In the genomic region with DNA sequence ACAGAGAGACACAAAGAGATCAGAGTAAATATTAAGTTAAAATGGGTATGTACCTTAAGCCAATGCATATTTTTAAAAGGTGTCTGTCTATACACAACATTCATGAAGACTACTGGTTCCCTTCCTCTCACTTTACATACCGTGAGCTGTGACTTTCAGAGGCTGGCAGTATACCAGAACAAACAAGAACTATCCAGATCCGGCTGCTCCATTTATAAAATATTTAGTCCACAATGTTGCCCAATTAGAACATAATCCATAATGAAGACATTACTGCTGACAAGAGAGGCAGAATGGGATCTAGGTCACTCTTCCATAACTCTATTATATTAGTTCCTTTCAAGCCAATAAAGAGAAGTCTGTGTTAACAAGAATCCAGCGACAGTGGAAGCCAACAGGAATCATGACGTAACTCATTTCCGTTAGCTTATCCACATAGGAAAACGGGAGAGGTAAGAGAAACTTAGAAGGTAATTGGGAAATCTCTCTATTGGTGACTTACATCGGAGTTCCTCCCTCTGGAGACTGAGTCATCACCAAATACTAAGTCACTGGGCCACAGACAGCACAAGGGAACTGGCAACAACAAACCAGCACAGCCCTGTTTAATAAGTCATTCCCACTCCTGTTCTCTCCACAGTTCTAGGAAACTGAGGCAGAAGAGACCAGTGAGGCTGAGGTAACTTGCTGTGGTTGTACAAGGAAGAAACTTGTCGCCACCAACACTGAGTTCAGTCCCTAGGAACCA, we compare ENCODE assay signal across 27 mouse cellular contexts. TPM values are rescaled to one million over a fixed set of nuclear protein-coding genes. Genes with fewer than 3 reads are reported as not detected.
A peak's percentile ranks its signal among the peaks of the same experiment; 100 is the strongest.
DNase-seq lines count a peak whose midpoint lies in the region; ATAC-seq lines count a peak whose summit lies in the region.
"Had no signal": no experiment of that assay in that cellular context is flagged by ENCODE, and none has a peak within 500 bp of the region (broad histone marks: within the 10 kb centered on the region; RNA-seq: fewer than 3 reads in every experiment).

No protein-coding gene starts in this region.

- peaks cover 14% of the 10 kb centered on the region for H3K4me1 ChIP-seq in liver, embryonic 16.5 days (ENCODE audit: control insufficient read depth, low read depth, low read length)
- H3K4me1 ChIP-seq in liver, embryonic 12.5 days, result peaks cover 32% of the 10 kb centered on the region

- H3K36me3 ChIP-seq in liver, embryonic 16.5 days (ENCODE audit: control insufficient read depth, insufficient read depth), result peaks cover 18% of the 10 kb centered on the region
- peaks cover 66% of the 10 kb centered on the region for H3K36me3 ChIP-seq in liver, embryonic 12.5 days

- peak overlapping the region; percentile 37 for H3K27ac ChIP-seq in liver, embryonic 16.5 days (ENCODE audit: low read length)
- H3K27ac ChIP-seq in liver, embryonic 12.5 days, result no peak overlapping the region
- H3K27ac ChIP-seq: embryonic facial prominence, embryonic 13.5 days; forebrain, embryonic 15.5 days; hindbrain, postnatal 0 days; limb, embryonic 15.5 days; lung, embryonic 15.5 days; macrophage; midbrain, embryonic 15.5 days; neural tube, embryonic 12.5 days had no signal

- H3K9me3 ChIP-seq in liver, embryonic 16.5 days (replicated peaks; ENCODE audit: control insufficient read depth, low read length), result no peaks in the 10 kb centered on the region
- no peaks in the 10 kb centered on the region for H3K9me3 ChIP-seq in liver, embryonic 12.5 days (replicated peaks)
- H3K9me3 ChIP-seq: embryonic facial prominence, embryonic 13.5 days; forebrain, embryonic 15.5 days; limb, embryonic 15.5 days; lung, embryonic 15.5 days; midbrain, embryonic 15.5 days; neural tube, embryonic 12.5 days had no signal

- no peak overlapping the region for H3K4me2 ChIP-seq in liver, embryonic 16.5 days (ENCODE audit: low read depth, low read length)
- H3K4me2 ChIP-seq in liver, embryonic 12.5 days, result no peak overlapping the region
- H3K4me2 ChIP-seq: embryonic facial prominence, embryonic 13.5 days; forebrain, embryonic 15.5 days; limb, embryonic 15.5 days; lung, embryonic 15.5 days; midbrain, embryonic 15.5 days; neural tube, embryonic 12.5 days had no signal

- H3K27me3 ChIP-seq in liver, embryonic 16.5 days (ENCODE audit: control insufficient read depth, insufficient read depth, low read depth, low read length), result no peaks in the 10 kb centered on the region
- H3K27me3 ChIP-seq in liver, embryonic 12.5 days (replicated peaks), result no peaks in the 10 kb centered on the region
- H3K27me3 ChIP-seq: embryonic facial prominence, embryonic 13.5 days; forebrain, embryonic 15.5 days; limb, embryonic 15.5 days; lung, embryonic 15.5 days; midbrain, embryonic 15.5 days; neural tube, embryonic 12.5 days had no signal

- intact Hi-C loops in heart, postnatal 36 days (cut with DNase I), result no loop called here
- intact Hi-C loops in left cerebral cortex, postnatal 4 days (cut with DNase I), result no loop called here

- no peak for ATAC-seq in liver, embryonic 16.5 days (ENCODE audit: low read depth)
- ATAC-seq in liver, embryonic 12.5 days, result no peak
- ATAC-seq: forebrain, embryonic 15.5 days; hindbrain, postnatal 0 days; intestine, embryonic 16.5 days; midbrain, embryonic 15.5 days had no signal

- peak; percentile 82 for DNase-seq in heart, adult 11 months
- no peak for DNase-seq in heart, postnatal 36 days
- peak; percentile 83 for DNase-seq in Muller cell, postnatal 12 days (ENCODE audit: inconsistent ontology term)
- DNase-seq in fat pad, adult 2 months (ENCODE audit: extremely low read depth, low read depth, low spot score), result peak; percentile 23
- DNase-seq in left cerebral cortex, postnatal 4 days, result no peak
- no peak for DNase-seq in layer of hippocampus, postnatal 25 days (ENCODE audit: extremely low spot score in 1 of 2, low spot score in 1 of 2)
- DNase-seq: adrenal gland, adult 8-10 months; cerebellum, adult 18-20 months; cerebellum, postnatal 36 days; embryo, embryonic 11 days; gastrocnemius, postnatal 10 days; heart, postnatal 10 days; kidney, adult 9 months; kidney, postnatal 36 days; thymus, postnatal 14 days had no signal

- 79% methylated on average over 8 of the region's 8 CpGs for WGBS in liver, embryonic 16.5 days (ENCODE audit: insufficient replicate concordance)
- 81% methylated on average over 8 of the region's 8 CpGs for WGBS in liver, embryonic 12.5 days (ENCODE audit: insufficient replicate concordance)

- H3K9ac ChIP-seq in liver, embryonic 16.5 days (ENCODE audit: low read depth, low read length), result no peak overlapping the region
- H3K9ac ChIP-seq in liver, embryonic 12.5 days, result no peak overlapping the region
- H3K9ac ChIP-seq: embryonic facial prominence, embryonic 13.5 days; forebrain, embryonic 15.5 days; limb, embryonic 15.5 days; lung, embryonic 15.5 days; midbrain, embryonic 15.5 days; neural tube, embryonic 12.5 days had no signal

- H3K4me3 ChIP-seq in liver, embryonic 16.5 days (ENCODE audit: low read depth, low read length), result no peak overlapping the region
- no peak overlapping the region for H3K4me3 ChIP-seq in liver, embryonic 12.5 days
- H3K4me3 ChIP-seq: embryonic facial prominence, embryonic 13.5 days; erythroblast, embryonic 14.5 days; forebrain, embryonic 15.5 days; limb, embryonic 15.5 days; lung, embryonic 15.5 days; midbrain, embryonic 15.5 days; neural tube, embryonic 12.5 days had no signal

RNA-seq across cellular contexts. Expression of a gene that starts 5.1 kb away (rescaled TPM):
- total RNA-seq in heart, postnatal 36 days (2021), result 10 to 100 TPM; 14.2 to 18.7 TPM
- polyA plus RNA-seq in liver, embryonic 16.5 days (2015; fragmentation: Nextera tagmentation; extraction: Ambion mirVana), result 9.4 and 9.9 TPM in 2 replicates
- 8.2 and 9.1 TPM in 2 replicates for polyA plus RNA-seq in liver, embryonic 12.5 days (2016; fragmentation: Nextera tagmentation; extraction: Ambion mirVana)
- 10 to 100 TPM; 41.6 to 42.0 TPM for total RNA-seq in left cerebral cortex, postnatal 4 days (2021)
- total RNA-seq in layer of hippocampus, postnatal 25 days (2021), result 10 to 100 TPM; 45.3 to 45.7 TPM

RNA-seq across cellular contexts. Expression of a gene that starts 39.1 kb away (rescaled TPM):
- total RNA-seq in heart, postnatal 36 days (2021), result 10 to 100 TPM; 54.5 to 54.7 TPM
- polyA plus RNA-seq in liver, embryonic 16.5 days (2015; fragmentation: Nextera tagmentation; extraction: Ambion mirVana), result 82.1 and 83.0 TPM in 2 replicates
- 163 and 166 TPM in 2 replicates for polyA plus RNA-seq in liver, embryonic 12.5 days (2016; fragmentation: Nextera tagmentation; extraction: Ambion mirVana)
- total RNA-seq in left cerebral cortex, postnatal 4 days (2021), result 100 to 1,000 TPM; 159 to 163 TPM
- total RNA-seq in layer of hippocampus, postnatal 25 days (2021), result 100 to 1,000 TPM in 1 of 2 experiments, 10 to 100 TPM in 1; 88.8 to 125 TPM

Comparison
In these comparisons a context has a peak if more than half of its experiments do, and no peak if none do; other contexts are left out.
1. DNase-seq: peak in heart, adult 11 months (single experiment), Muller cell, postnatal 12 days (single experiment) and fat pad, adult 2 months (single experiment); none in heart, postnatal 36 days (0 of 2), left cerebral cortex, postnatal 4 days (single experiment) and layer of hippocampus, postnatal 25 days (0 of 2).